Mouse (Mus musculus) midbrain, embryonic 11.5 days (tissue): ENCODE measurements around the gene Vmp1. TPM values are rescaled to one million over a fixed set of nuclear protein-coding genes. Genes with fewer than 3 reads are reported as not detected.

ENCODE experiments used
- ATAC-seq: fragments of 200-750 bp; cut with Nextera tagmentation; 2 replicates; pipeline ENCODE4 v1.8.0; 2017; ENCODE audit warnings: moderate TSS enrichment, moderate library complexity; ENCODE audit not compliant: low FRiP score
- DNase-seq: peaks from one replicate; pipeline ENCODE4 v3.0.0; 2015; ENCODE audit warnings: low spot score; ENCODE audit errors: missing footprints
- H3K27ac ChIP-seq: fragments of 300-500 bp; sonication (generic); 2 replicates; pipeline ENCODE4 v1.5.1; 2014; ENCODE audit warnings: low read depth, low read length
- H3K27me3 ChIP-seq: fragments of 300-500 bp; sonication (generic); 2 replicates; pipeline ENCODE4 v1.6.1; 2014; ENCODE audit warnings: mild to moderate bottlenecking, low read length, moderate library complexity, mixed read lengths; ENCODE audit not compliant: control insufficient read depth, insufficient read depth
- H3K36me3 ChIP-seq: fragments of 300-500 bp; sonication (generic); 2 replicates; pipeline ENCODE4 v1.6.1; 2014; ENCODE audit warnings: mild to moderate bottlenecking, low read length, moderate library complexity, mixed read lengths; ENCODE audit not compliant: control insufficient read depth, insufficient read depth
- H3K4me1 ChIP-seq: fragments of 300-500 bp; sonication (generic); 2 replicates; pipeline ENCODE4 v1.6.1; 2014; ENCODE audit warnings: low read length; ENCODE audit not compliant: control insufficient read depth, insufficient read depth
- H3K4me2 ChIP-seq: fragments of 300-500 bp; sonication (generic); 2 replicates; pipeline ENCODE4 v1.6.1; 2014; ENCODE audit warnings: mild to moderate bottlenecking, moderate library complexity
- H3K4me3 ChIP-seq: fragments of 300-500 bp; sonication (generic); 2 replicates; pipeline ENCODE4 v1.5.1; 2014; ENCODE audit warnings: low read depth, low read length
- H3K9ac ChIP-seq: fragments of 300-500 bp; sonication (generic); 2 replicates; pipeline ENCODE4 v1.6.1; 2014; ENCODE audit warnings: low read length
- H3K9me3 ChIP-seq: fragments of 300-500 bp; sonication (generic); 2 replicates; pipeline ENCODE4 v1.6.1; 2016; ENCODE audit warnings: low read length; ENCODE audit not compliant: control insufficient read depth
- WGBS: fragments of 180-500 bp; shearing (Covaris S2); extraction: QIAGEN DNeasy Blood & Tissue Kit; methylation state at CpG from one replicate; pipeline ENCODE4 v1.1.7; 2014; 5-methylcytosine and 5-hydroxymethylcytosine counted together
- polyA plus RNA-seq: library from polyadenylated mRNA; unstranded; fragments of >200 nt; fragmentation: Nextera tagmentation; extraction: Ambion mirVana; gene quantifications from 2 replicates; pipeline ENCODE4 v1.2.1, GENCODE M21; 2014

Vmp1 gene
- polyA plus RNA-seq, 1 experiment from 2014 or later = 93.7 TPM

DNA sequence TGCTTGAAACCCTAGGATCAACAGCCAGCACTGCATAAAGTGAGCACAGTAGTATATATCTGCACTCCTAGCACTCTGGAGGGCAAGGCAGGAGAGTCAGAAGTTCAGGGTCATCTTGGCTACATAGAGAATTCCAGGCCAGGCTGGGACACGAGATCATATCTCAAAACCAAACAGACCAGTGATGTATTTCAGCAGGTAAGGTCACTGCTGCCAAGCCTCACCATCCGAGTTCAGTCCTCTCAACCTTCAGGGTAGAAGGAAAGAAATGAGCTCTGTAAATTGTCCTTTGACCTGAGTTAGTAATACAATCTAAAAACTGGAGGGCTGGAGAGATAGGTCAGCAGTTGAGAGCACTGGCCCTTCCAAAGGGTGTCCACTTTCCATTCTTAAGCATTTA lies 109.2 kb downstream of the Vmp1 start:
- Histone ChIP-seq H3K36me3 (no peaks in the 10 kb centered on the region), H3K9ac (no peak overlapping the region), H3K4me3 (no peak overlapping the region), H3K27me3 (no peaks in the 10 kb centered on the region), H3K4me2 (no peak overlapping the region), H3K27ac (no peak overlapping the region), H3K4me1 (no peaks in the 10 kb centered on the region), H3K9me3 (no peaks in the 10 kb centered on the region)
- DNase-seq = no peak
- no peak for ATAC-seq
- 70% methylated on average over 2 of the region's 2 CpGs for WGBS

DNA sequence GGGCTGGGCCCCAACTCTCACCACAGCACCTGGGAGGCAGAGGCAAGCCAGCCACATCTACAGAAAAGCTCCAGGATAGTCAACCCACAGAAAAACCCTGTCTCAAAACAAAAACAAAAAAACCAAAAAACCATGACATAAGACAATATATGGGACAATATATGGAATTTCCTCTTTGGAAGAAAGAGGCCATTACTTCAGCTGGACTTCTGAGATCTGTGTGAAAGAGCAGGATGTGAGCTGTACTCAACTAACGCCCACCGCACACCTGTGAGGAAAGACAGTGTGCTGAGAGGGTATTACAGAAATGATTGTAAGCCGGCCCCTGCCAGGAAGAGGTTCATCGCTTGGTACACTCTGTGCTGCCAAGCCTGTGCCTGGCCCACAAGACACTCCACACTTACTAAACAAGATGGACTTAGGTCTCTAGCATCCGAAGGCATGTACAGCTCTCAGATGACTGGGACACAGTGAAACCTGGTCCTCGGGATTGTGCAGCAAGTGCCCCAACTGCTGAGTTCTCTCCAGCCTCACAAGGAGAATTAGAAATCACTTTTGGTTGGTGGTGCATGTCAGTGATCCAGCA lies 109.9 kb downstream of the Vmp1 start:
- ATAC-seq = no peak
- H3K27ac ChIP-seq = no peak overlapping the region
- H3K4me3 ChIP-seq = no peak overlapping the region
- H3K36me3 ChIP-seq = no peaks in the 10 kb centered on the region
- WGBS = 95% methylated on average over 6 of the region's 6 CpGs
- H3K27me3 ChIP-seq = no peaks in the 10 kb centered on the region
- no peak for DNase-seq
- H3K4me2 ChIP-seq = no peak overlapping the region
- H3K9ac ChIP-seq = no peak overlapping the region
- no peaks in the 10 kb centered on the region for H3K4me1 ChIP-seq
- no peaks in the 10 kb centered on the region for H3K9me3 ChIP-seq

DNA sequence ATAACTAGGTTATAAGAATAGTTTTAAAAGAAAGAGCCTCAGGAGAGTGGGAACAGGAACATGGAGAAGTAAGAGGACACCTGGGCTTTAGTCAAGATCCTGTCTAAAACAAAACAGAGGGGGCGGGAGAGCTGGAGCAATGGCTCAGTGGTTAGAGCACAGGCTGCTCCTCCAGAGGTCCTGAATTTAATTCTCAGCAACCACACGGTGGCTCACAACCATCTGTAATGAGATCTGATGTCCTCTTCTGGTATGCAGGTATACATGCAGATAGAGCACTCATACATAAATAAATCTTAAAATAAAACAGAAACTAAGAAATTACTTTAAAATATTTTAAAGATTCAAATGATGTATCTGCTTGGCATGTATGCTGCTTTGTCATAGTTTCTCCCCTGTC lies 111.0 kb downstream of the Vmp1 start:
- DNase-seq (no peak), ATAC-seq (no peak)
- 74% methylated on average over 2 of the region's 2 CpGs for WGBS
- Histone ChIP-seq H3K9ac (no peak overlapping the region), H3K4me2 (no peak overlapping the region), H3K4me3 (no peak overlapping the region), H3K36me3 (no peaks in the 10 kb centered on the region), H3K9me3 (no peaks in the 10 kb centered on the region), H3K4me1 (no peaks in the 10 kb centered on the region), H3K27ac (no peak overlapping the region), H3K27me3 (no peaks in the 10 kb centered on the region)

DNA sequence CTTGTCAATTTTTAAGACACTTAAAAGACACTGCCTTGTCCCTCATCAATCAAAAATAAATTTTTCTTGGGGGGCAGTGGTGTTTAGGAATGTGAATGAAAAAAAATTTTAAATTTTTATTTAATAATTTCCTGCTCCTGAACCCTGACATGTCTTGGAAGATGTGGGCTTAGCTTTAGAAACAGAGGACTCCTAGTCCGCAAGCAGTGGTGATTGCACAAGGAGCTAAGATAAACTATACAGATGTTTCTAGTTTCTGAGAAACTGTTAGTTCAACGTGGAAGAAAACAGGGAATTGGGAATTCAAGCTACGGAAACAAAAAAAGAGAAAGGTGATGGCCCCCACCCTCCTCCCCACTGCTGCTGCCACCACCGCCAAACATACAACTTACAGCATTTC lies 111.8 kb downstream of the Vmp1 start:
- H3K4me1 ChIP-seq = no peaks in the 10 kb centered on the region
- no peaks in the 10 kb centered on the region for H3K36me3 ChIP-seq
- WGBS = 85% methylated on average over 4 of the region's 4 CpGs
- H3K27ac ChIP-seq = no peak overlapping the region
- no peak overlapping the region for H3K4me3 ChIP-seq
- H3K9ac ChIP-seq = no peak overlapping the region
- no peaks in the 10 kb centered on the region for H3K27me3 ChIP-seq
- DNase-seq = no peak
- H3K9me3 ChIP-seq = no peaks in the 10 kb centered on the region
- no peak overlapping the region for H3K4me2 ChIP-seq
- ATAC-seq = no peak

DNA sequence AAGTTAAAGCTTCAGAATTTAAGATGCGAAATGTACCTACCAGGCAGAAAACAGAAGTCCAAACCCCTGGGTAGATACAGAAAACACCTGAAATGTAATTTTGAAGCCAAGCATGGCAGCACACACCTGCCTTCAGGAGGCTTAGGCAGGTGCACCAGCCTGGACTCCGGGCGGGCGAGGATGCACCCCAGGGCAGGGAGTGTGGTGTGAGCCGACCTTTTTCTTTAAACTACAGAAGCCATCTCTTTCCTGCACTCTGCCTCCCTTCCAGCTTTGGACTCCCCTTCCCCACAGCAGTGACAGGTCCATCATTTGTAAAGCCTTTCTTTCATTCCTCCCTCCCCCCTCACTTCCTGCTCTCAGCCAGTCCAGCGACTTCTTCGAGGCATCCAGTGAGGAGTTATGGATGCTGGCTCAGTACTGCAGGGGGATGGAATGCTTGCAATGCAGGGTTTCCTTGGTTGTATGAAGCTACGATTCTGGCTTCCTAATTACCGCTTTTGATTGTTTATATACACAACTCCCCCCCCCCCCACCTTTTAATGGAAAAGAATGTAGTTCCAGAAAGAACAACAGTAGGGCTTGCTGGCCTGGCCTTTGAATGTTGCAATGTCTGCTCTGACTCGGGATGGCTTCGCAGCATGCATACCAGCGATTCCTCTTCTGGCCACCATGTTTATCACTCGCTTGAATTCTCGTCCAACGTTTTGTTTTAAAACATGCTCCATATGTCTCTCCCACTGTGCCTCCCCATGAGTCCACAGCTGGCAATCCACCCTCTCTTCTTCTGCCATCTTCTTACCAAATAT lies 112.4 kb downstream of the Vmp1 start:
- Histone ChIP-seq H3K36me3 (no peaks in the 10 kb centered on the region), H3K4me3 (no peak overlapping the region), H3K27me3 (no peaks in the 10 kb centered on the region), H3K4me1 (no peaks in the 10 kb centered on the region), H3K27ac (no peak overlapping the region), H3K9me3 (no peaks in the 10 kb centered on the region), H3K9ac (no peak overlapping the region), H3K4me2 (no peak overlapping the region)
- ATAC-seq (no peak), DNase-seq (no peak)
- 64% methylated on average over 15 of the region's 15 CpGs for WGBS

DNA sequence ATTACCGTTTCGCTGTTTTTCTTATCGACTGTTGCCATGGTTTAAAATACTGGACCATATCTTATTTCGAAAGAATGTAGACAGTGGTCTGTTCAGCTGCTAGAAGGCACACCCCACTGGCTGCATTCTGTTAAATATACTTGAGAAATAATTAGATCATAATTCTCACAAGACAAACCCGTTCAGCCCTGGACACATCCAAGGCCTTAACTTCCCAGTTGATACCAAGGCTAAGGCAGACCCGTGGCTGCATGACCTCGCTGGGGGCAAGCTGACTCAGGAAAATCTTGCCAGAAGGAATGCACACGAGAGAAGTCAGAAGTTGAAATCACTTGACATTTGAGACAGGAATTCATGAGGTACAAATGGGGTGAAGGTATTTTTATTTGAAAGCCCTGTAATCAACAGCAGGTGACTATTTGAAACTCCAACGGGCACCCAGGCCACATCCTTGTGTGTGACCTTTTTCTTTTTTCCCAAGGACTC lies 113.3 kb downstream of the Vmp1 start:
- WGBS = 76% methylated on average over 9 of the region's 9 CpGs
- Histone ChIP-seq H3K4me3 (no peak overlapping the region), H3K4me2 (no peak overlapping the region), H3K9ac (no peak overlapping the region), H3K9me3 (no peaks in the 10 kb centered on the region), H3K36me3 (no peaks in the 10 kb centered on the region), H3K27ac (no peak overlapping the region), H3K4me1 (no peaks in the 10 kb centered on the region), H3K27me3 (no peaks in the 10 kb centered on the region)
- no peak for ATAC-seq
- no peak for DNase-seq

DNA sequence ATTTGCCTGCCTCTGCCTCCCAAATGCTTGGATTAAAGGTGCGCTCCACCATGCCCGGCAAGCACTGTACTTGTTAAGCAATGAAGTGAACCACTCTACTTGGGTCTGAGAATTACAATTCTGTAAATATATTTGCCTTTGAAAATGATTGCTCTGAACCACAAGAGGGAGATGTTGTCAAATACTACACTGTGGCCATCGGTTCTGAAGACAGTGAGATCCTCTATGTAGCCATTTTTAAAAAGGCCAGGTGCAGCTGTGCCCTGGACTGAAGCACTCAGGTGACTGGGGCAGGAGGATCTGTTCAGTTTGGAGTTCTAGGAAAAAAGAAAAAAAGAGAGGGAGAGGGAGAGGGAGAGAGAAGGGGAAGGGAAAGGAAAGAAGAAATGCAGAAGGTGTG lies 115.2 kb downstream of the Vmp1 start:
- Histone ChIP-seq H3K27me3 (no peaks in the 10 kb centered on the region), H3K27ac (no peak overlapping the region), H3K4me2 (no peak overlapping the region), H3K4me1 (no peaks in the 10 kb centered on the region), H3K9ac (no peak overlapping the region), H3K36me3 (no peaks in the 10 kb centered on the region), H3K4me3 (no peak overlapping the region), H3K9me3 (no peaks in the 10 kb centered on the region)
- ATAC-seq (no peak), DNase-seq (no peak)
- WGBS = 80% methylated on average over 3 of the region's 3 CpGs

DNA sequence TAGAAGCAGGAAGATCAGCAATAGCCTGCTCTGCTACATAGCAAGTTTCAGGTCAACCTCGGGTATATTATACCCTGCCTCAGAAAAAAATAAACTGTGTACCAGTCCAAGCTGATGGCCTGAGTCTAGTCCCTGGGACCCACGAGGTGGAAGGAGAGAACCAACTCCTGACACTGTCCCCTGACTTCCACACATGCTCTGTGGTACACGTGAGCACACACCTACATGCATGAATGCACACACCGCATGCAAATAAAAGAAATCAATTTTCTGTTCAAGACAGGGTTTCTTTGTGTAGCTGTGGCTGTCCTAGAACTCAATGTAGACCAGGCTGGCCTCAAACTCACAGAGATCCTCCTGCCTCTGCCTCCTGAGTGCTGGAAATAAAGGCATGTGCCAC lies 125.4 kb downstream of the Vmp1 start:
- no peaks in the 10 kb centered on the region for H3K9me3 ChIP-seq
- H3K27ac ChIP-seq = no peak overlapping the region
- no peaks in the 10 kb centered on the region for H3K27me3 ChIP-seq
- DNase-seq = no peak
- H3K36me3 ChIP-seq = no peaks in the 10 kb centered on the region; the same call in 1 of the 2 replicates
- WGBS = 91% methylated on average over 4 of the region's 4 CpGs
- H3K4me3 ChIP-seq = no peak overlapping the region
- no peak overlapping the region for H3K4me2 ChIP-seq
- no peaks in the 10 kb centered on the region for H3K4me1 ChIP-seq
- H3K9ac ChIP-seq = no peak overlapping the region
- ATAC-seq = no peak

DNA sequence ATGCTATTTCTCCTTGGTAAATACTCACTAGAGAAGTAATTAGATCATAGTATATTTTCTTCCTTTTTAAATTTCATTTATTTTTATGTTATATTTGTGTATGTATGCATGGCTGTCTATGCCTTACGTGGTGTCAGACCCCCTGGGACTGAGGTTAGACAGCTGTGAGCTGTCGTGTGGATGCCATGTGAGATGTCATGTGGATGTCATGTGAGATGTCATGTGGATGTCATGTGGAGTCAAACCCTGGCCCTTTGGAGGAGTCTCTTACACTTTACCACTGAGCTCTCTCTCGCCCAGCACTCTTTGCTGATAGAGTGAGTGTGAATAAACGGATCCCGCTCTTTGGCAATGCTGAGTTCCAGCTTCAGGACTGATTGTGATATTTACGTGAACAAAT lies 130.1 kb downstream of the Vmp1 start:
- DNase-seq (no peak), ATAC-seq (no peak)
- WGBS = 89% methylated on average over 6 of the region's 6 CpGs
- Histone ChIP-seq H3K4me2 (no peak overlapping the region), H3K36me3 (no peaks in the 10 kb centered on the region; the same call in 1 of the 2 replicates), H3K4me1 (no peaks in the 10 kb centered on the region), H3K9me3 (no peaks in the 10 kb centered on the region), H3K27me3 (no peaks in the 10 kb centered on the region), H3K9ac (no peak overlapping the region), H3K4me3 (no peak overlapping the region), H3K27ac (no peak overlapping the region)
